Mouse (Mus musculus) urinary bladder, postnatal 4 days (tissue): ENCODE measurements around the gene Schip1.

Source experiments
- DNase-seq, 2 experiments: peaks; one replicate each; pipeline ENCODE4 v3.0.0; 2021 to 2022; ENCODE audit warnings: low spot score in 2 of 2

Gene Schip1

GRCm38 (mm10) chr3:68130386-68130785 lies 65.8 kb downstream of the Schip1 start:
- no peak for DNase-seq

- no peak for DNase-seq
Observed at GRCm38 (mm10) chr3:68138833-68139627, 74.4 kb downstream of the Schip1 start.

DNA sequence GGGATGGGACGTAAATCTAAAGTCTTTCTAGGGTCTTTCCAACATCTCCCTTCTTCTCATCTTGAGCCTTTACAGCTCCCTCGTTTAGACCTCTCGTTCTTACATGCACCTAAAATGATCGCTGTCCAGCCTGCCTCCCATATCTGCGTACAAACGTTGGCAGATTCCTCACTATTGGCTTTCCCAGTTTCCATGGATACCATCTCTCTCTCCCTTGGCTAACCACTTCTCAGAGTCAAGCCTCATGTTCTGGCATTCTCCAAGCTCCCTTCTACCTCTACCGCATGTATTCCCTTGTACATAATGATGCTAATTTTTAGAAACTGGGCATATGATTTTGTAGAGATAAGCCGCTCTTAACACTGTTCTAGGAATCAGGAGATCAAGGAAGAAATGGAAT lies 86.1 kb downstream of the Schip1 start:
- DNase-seq: no peak

- no peak for DNase-seq
Observed at GRCm38 (mm10) chr3:68160175-68160574, 95.6 kb downstream of the Schip1 start.

- no peak for DNase-seq
Observed at GRCm38 (mm10) chr3:68160760-68161159, 96.2 kb downstream of the Schip1 start.

- DNase-seq: no peak
Observed at GRCm38 (mm10) chr3:68178248-68178647, 113.6 kb downstream of the Schip1 start.

DNA sequence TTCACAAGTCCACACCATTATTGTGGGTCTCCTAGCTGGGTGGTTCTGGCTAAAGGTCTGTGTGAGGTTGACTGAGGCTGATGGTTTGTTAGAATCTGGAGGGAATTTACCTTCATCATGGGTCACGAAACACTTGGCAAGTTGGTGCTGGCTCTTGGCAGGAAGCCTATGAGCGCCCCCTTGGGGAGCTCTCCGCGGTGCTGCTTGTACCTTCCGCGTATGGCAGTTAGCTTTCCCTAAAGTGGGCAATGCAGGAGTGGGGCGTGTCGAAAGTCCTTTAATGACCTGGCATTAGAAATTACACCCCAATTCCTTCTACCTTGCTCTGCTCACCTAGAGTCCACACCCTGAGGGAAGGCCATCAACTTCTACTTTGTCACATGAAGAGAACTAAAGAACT lies 122.9 kb downstream of the Schip1 start:
- no peak for DNase-seq

DNA sequence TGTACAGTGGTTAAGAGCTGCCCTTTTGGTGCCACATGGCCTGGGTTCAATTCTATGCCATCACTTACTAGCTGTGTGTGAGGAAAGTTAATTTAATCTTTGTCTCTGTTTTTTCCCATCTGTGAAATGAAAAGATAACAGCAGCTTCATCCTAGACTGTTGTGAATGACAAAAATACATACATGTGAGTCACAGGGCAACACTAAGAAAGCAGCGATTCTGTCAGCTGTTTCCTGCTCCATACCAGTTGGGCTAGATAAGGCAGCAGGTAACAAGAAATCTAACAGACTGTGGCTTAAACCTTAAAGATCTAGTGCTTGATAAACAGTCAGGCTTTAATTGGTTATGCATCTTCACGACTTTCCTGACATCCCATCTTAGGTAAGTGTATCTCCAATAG lies 124.5 kb downstream of the Schip1 start:
- no peak for DNase-seq

DNA sequence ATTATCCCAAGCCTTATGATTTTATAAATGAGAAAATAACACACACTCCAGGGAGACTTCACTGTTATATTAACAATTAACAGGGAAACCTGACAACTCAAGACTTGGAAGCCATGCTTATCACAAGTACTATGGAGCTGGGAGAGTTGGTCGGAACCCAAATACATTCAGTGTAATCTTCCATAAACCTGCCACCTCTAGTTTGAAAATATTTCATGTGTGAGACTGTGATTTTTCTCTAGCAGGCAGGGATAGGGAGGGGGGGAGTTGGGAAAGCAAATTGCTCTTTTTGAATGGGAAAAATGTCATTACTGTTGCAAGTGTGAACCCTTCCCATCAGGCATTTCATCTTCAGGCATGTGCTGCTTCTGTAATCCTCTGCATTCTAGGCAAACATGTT lies 132.3 kb downstream of the Schip1 start:
- no peak for DNase-seq

DNA sequence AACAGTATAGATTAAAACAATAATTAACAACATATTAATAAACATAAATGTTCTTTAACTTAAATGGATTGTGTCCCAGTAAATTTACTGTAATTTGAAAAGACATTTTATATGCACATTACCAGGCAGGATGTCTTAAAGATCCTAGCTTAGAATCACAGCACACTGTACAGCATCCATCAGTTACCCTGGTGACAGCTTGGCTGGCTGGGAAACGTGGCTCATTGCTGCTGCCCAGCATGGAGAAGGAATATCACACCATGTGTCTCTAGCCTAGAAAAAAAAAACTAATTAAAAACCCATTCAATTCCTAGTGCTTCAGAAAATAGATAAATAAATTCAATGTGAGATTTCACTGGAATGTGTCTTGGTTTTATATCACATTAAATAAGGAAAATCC lies 136.6 kb downstream of the Schip1 start:
- no peak for DNase-seq

DNA sequence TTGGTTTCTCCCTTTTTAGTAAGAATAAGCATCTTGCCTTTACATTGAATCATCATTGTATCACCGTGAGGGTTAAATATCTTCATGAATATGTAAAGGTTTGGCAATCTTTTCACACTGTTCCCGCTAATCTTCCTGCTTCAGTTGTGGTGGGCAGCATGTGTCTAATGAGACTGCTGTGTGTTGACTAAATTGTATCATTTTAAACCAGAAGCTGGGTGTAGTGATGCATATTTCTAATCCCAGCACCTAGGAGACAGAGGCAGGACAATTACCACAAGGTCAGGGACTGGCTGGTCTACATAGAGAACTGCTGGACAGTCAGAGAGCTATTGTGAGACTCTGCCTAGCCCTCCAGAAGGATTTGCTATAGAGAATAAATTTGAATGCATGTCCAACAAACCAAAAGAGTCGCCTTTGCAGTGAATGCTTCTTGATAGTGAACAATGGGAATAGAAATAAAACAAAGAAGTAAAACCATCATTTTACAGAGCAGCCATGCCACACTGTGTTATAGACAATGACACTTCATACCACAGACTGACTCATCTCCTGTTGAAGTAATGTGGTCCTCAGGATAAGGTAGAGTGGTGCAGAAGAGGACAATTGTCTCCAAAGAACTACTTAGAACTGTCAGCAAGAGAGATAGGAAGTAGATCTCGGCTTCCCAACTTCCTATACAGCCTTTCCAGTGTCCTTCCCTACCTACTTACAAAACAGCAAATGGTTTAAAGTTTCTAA lies 137.7 kb downstream of the Schip1 start:
- no peak for DNase-seq

DNA sequence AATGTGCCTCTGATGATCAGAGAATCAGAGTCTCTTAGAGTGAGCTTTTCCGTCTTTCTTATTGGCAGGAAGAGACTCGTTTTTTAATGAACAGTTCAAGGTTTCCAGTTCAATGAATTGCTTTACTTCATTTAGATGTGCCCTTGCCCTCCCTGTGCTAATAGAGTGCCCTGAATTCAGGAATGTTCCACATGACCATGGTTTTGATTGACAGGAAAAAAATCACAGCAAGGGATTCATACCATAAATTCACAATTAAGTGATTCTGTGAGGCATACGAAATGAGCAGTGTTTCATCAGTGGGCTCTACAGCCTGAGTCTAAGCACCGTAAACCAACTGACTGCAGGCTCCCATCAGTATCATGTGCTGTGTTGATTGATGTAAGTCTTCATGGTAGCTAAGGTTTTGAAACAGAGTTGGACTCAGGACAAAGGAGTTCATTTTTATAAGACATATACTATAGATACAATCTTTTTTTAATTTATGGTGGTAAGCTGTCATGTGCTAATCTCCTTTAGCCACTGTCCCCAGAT lies 139.4 kb downstream of the Schip1 start:
- no peak for DNase-seq

- DNase-seq: no peak
Observed at GRCm38 (mm10) chr3:68210422-68210821, 145.8 kb downstream of the Schip1 start.

DNA sequence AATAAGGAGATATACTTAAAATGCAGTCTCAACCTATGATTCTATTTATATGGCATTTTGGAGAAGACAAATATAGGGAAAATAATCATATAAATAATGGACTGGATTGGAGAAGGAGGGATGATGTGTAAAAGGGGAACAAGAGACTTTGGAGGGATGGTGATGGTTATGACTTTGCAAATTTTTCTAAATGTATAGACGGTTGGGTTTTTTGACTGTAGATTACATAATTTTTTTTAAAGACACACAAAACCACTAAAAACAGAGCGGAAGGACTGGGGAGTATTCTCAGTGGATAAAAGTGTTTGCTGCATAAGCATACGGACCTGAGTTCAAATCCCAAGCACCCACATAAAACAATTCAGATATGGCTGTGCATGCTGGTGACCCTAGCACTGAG lies 156.8 kb downstream of the Schip1 start:
- DNase-seq: no peak

- no peak for DNase-seq
Observed at GRCm38 (mm10) chr3:68239887-68240286, 175.3 kb downstream of the Schip1 start.

GRCm38 (mm10) chr3:68243239-68243638 lies 178.6 kb downstream of the Schip1 start:
- no peak for DNase-seq

DNA sequence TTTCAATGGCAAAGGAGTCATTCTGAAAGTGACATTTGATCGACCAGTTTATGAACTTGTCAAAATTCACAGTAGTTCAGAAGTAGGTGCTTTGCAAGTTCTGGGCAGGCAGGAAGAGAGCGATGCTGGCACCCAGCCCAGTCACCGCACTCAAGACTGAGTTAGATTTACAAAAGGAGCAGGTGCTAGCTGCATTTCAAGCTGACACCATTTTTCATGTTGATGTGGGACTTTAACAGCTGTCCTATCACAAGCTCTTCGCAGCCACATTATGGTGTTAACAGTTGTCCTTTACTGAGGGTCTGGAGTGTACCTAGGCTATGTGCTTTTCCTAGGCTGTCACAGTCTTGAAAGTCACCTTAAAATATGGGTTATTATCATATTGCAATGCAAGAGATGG lies 181.6 kb downstream of the Schip1 start:
- no peak for DNase-seq

GRCm38 (mm10) chr3:68250589-68250988 lies 186.0 kb downstream of the Schip1 start:
- DNase-seq: no peak

GRCm38 (mm10) chr3:68252335-68252734 lies 187.7 kb downstream of the Schip1 start:
- DNase-seq: no peak

DNA sequence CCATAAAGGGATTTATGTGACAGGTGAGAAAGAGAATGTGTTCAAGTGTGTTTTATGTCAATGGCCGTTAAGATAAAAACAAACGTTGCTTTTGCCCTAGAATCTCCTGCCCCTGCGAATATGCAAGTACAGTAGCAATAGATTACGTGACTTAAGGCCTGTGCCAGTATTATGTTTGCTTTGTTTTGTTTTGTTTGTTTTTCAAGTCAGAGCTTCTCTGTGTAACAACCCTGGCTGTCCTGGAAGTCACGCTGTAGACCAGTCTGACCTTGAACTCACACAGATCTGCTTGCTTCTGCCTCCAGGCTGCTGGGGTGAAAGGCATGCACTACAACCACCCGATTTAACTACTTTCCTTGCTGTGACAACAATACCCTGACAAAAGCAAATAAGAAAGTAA lies 197.7 kb downstream of the Schip1 start:
- DNase-seq: no peak

GRCm38 (mm10) chr3:68267905-68268304 lies 203.3 kb downstream of the Schip1 start:
- DNase-seq: no peak

GRCm38 (mm10) chr3:68269251-68269650 lies 204.6 kb downstream of the Schip1 start:
- no peak for DNase-seq

DNA sequence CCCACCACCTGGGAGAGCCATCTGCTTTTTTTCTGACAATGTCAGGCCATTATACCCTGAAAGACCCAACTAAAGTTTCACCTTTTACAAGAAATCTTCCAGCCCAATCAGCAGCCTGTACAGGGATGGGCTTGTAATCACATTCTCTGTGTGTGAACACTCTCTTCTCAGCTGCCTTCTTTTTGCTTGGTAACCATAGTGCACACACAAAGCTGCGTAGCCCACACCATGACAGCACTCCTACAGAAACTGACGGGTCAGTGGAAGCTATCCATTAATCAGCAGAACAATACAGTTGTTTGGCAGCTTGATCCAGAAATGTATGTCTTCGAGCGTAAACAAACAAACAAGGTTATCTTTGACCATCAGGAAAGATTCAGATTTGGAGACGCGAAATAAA lies 205.6 kb downstream of the Schip1 start:
- DNase-seq: no peak
